Comparison of ENCODE assay signal across 18 mouse cellular contexts in the genomic region with DNA sequence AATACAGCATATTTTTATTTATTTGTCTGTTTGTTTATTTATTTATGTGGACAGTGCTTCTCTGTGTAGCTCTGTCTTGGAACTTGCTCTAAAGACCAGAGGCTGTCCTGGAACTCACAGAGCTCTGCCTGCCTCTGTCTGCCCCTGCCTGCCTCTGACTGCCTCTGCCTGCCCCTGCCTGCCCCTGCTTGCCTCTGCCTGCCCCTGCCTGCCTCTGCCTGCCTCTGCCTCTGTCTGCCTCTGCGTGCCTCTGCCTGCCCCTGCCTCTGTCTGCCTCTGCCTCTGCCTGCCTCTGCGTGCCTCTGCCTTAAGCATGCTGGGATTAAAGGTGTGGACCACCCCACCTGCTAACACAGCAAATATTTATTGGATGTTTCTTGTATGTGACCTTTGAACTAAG.
DNase-seq lines count a peak whose midpoint lies in the region; ATAC-seq and TF ChIP-seq lines count a peak whose summit lies in the region.
"Had no signal": no experiment of that assay in that cellular context is flagged by ENCODE, and none has a peak within 500 bp of the region (broad histone marks: within the 10 kb centered on the region; RNA-seq: fewer than 3 reads in every experiment).

No protein-coding gene starts in this region.

- H3K9me3 ChIP-seq in forebrain, embryonic 12.5 days: no peaks in the 10 kb centered on the region
- H3K9me3 ChIP-seq in forebrain, embryonic 14.5 days (replicated peaks; ENCODE audit: control insufficient read depth, low read length): no peaks in the 10 kb centered on the region
- H3K9me3 ChIP-seq in midbrain, embryonic 10.5 days (replicated peaks): no peaks in the 10 kb centered on the region
- no peaks in the 10 kb centered on the region for H3K9me3 ChIP-seq in midbrain, embryonic 13.5 days
- no peaks in the 10 kb centered on the region for H3K9me3 ChIP-seq in ES-E14 (ENCODE audit: control insufficient read depth, insufficient read depth, low read depth, low read length)
- H3K9me3 ChIP-seq: embryonic facial prominence, embryonic 10.5 days; hindbrain, embryonic 15.5 days had no signal

- no peak for DNase-seq in forebrain, embryonic 14.5 days (ENCODE audit: low spot score)
- DNase-seq in midbrain, embryonic 10.5 days (ENCODE audit: low spot score): peak; percentile 8
- no peak for DNase-seq in ES-E14 (ENCODE audit: low read depth, low spot score)
- no peak for DNase-seq in cerebellum, postnatal 14 days
- DNase-seq in layer of hippocampus, adult 11-12 months (ENCODE audit: low spot score): no peak
- DNase-seq: adrenal gland, adult 2 months; adrenal gland, postnatal 25 days; cerebellum, adult 18-20 months; cerebellum, adult 9-11 months; gastrocnemius, postnatal 14 days; heart, postnatal 36 days; kidney, adult 11 months had no signal

- H3K27ac ChIP-seq in forebrain, embryonic 12.5 days: 0 out of 2 replicates have a peak overlapping the region, but pooled peaks have one; percentile 42
- H3K27ac ChIP-seq in forebrain, embryonic 14.5 days (ENCODE audit: low read depth, low read length): no peak overlapping the region
- no peak overlapping the region for H3K27ac ChIP-seq in midbrain, embryonic 10.5 days (replicated peaks)
- no peak overlapping the region for H3K27ac ChIP-seq in midbrain, embryonic 13.5 days
- H3K27ac ChIP-seq in ES-E14 (ENCODE audit: insufficient read depth, low read depth, low read length, poor library complexity, severe bottlenecking): peak overlapping the region; percentile 33; the same call in 1 of the 2 replicates
- H3K27ac ChIP-seq: embryonic facial prominence, embryonic 10.5 days; hindbrain, embryonic 15.5 days had no signal

- in situ Hi-C loops in ES-E14 (cut with MboI; ENCODE audit: low sequenced_read_pairs in 2 of 2, unreplicated experiment in 2 of 2): no loop called here

- H3K4me3 ChIP-seq in forebrain, embryonic 12.5 days (replicated peaks): no peak overlapping the region
- no peak overlapping the region for H3K4me3 ChIP-seq in forebrain, embryonic 14.5 days (ENCODE audit: low read depth, low read length)
- H3K4me3 ChIP-seq in midbrain, embryonic 10.5 days: no peak overlapping the region
- H3K4me3 ChIP-seq in midbrain, embryonic 13.5 days (replicated peaks): no peak overlapping the region
- H3K4me3 ChIP-seq in ES-E14 (ENCODE audit: insufficient read depth in 1 of 2, low read depth in 1 of 2, low read length in 2 of 2, poor library complexity in 1 of 2, severe bottlenecking in 1 of 2): no peak overlapping the region
- H3K4me3 ChIP-seq: embryonic facial prominence, embryonic 10.5 days; heart, embryonic 12.5 days; hindbrain, embryonic 15.5 days had no signal

- ATAC-seq in forebrain, embryonic 12.5 days (ENCODE audit: low FRiP score): no peak; the same call in 1 of the 2 replicates
- ATAC-seq in forebrain, embryonic 14.5 days: no peak
- ATAC-seq in midbrain, embryonic 13.5 days: no peak
- ATAC-seq: Patski had no signal

- H3K9ac ChIP-seq in forebrain, embryonic 12.5 days: no peak overlapping the region
- no peak overlapping the region for H3K9ac ChIP-seq in forebrain, embryonic 14.5 days (ENCODE audit: low read length)
- H3K9ac ChIP-seq in midbrain, embryonic 13.5 days (replicated peaks): no peak overlapping the region
- no peak overlapping the region for H3K9ac ChIP-seq in ES-E14 (ENCODE audit: insufficient read depth, low read depth, low read length, poor library complexity, severe bottlenecking)
- H3K9ac ChIP-seq: heart, embryonic 12.5 days; hindbrain, embryonic 15.5 days had no signal

- WGBS in forebrain, embryonic 12.5 days: 89% methylated on average over 2 of the region's 2 CpGs
- WGBS in forebrain, embryonic 14.5 days: 87% methylated on average over 2 of the region's 2 CpGs
- 84% methylated on average over 2 of the region's 2 CpGs for WGBS in midbrain, embryonic 10.5 days
- 81% methylated on average over 2 of the region's 2 CpGs for WGBS in midbrain, embryonic 13.5 days

- peaks cover 6% of the 10 kb centered on the region for H3K4me1 ChIP-seq in forebrain, embryonic 12.5 days
- H3K4me1 ChIP-seq in forebrain, embryonic 14.5 days (ENCODE audit: control insufficient read depth, insufficient read depth, low read length): no peaks in the 10 kb centered on the region
- no peaks in the 10 kb centered on the region for H3K4me1 ChIP-seq in midbrain, embryonic 10.5 days
- H3K4me1 ChIP-seq in midbrain, embryonic 13.5 days (replicated peaks): peaks cover 3% of the 10 kb centered on the region; the same call in 1 of the 2 replicates
- H3K4me1 ChIP-seq in ES-E14 (ENCODE audit: control insufficient read depth in 2 of 2, insufficient read depth in 2 of 2, low read length in 2 of 2, poor library complexity in 1 of 2): peaks cover 2 to 6% of the 10 kb centered on the region in 2 experiments; a peak in 2 of 4 replicates
- H3K4me1 ChIP-seq: embryonic facial prominence, embryonic 10.5 days had no signal

- H3K4me2 ChIP-seq in forebrain, embryonic 12.5 days: no peak overlapping the region
- H3K4me2 ChIP-seq in forebrain, embryonic 14.5 days (ENCODE audit: low read length): no peak overlapping the region
- no peak overlapping the region for H3K4me2 ChIP-seq in midbrain, embryonic 13.5 days (replicated peaks)
- H3K4me2 ChIP-seq: heart, embryonic 12.5 days; hindbrain, embryonic 15.5 days had no signal

- no peaks in the 10 kb centered on the region for H3K36me3 ChIP-seq in forebrain, embryonic 12.5 days (replicated peaks)
- H3K36me3 ChIP-seq in forebrain, embryonic 14.5 days (ENCODE audit: control insufficient read depth, insufficient read depth, low read length): no peaks in the 10 kb centered on the region
- no peaks in the 10 kb centered on the region for H3K36me3 ChIP-seq in midbrain, embryonic 10.5 days
- H3K36me3 ChIP-seq in midbrain, embryonic 13.5 days: no peaks in the 10 kb centered on the region
- H3K36me3 ChIP-seq in ES-E14 (ENCODE audit: control insufficient read depth, insufficient read depth, low read length, poor library complexity, severe bottlenecking): no peaks in the 10 kb centered on the region
- H3K36me3 ChIP-seq: embryonic facial prominence, embryonic 10.5 days; heart, embryonic 12.5 days; hindbrain, embryonic 15.5 days had no signal

- peaks cover 9% of the 10 kb centered on the region; the same call in 1 of the 2 replicates for H3K27me3 ChIP-seq in forebrain, embryonic 12.5 days
- H3K27me3 ChIP-seq in forebrain, embryonic 14.5 days (replicated peaks; ENCODE audit: control insufficient read depth, insufficient read depth, low read length): no peaks in the 10 kb centered on the region
- no peaks in the 10 kb centered on the region for H3K27me3 ChIP-seq in midbrain, embryonic 10.5 days (ENCODE audit: low read depth, poor library complexity, severe bottlenecking)
- no peaks in the 10 kb centered on the region for H3K27me3 ChIP-seq in midbrain, embryonic 13.5 days
- H3K27me3 ChIP-seq: heart, embryonic 12.5 days; hindbrain, embryonic 15.5 days; Patski had no signal

TF ChIP-seq in ES-E14, 5 proteins besides CTCF, POLR2A, EP300 and RAD21:
- no peak for TF ChIP-seq ZNF384 (IDR thresholded peaks at IDR 0.05; ENCODE audit: low read depth, low read length)
- no peak for TF ChIP-seq MAFK (IDR thresholded peaks at IDR 0.05; ENCODE audit: insufficient read depth, low read depth, low read length)
- no peak for TF ChIP-seq HCFC1 (IDR thresholded peaks at IDR 0.05; ENCODE audit: borderline replicate concordance, insufficient read depth, low read length)
- TF ChIP-seq CHD2 (IDR thresholded peaks at IDR 0.05; ENCODE audit: low read depth, low read length): no peak
- TF ChIP-seq ZC3H11A (IDR thresholded peaks at IDR 0.05; ENCODE audit: borderline replicate concordance, low read depth, low read length): no peak

Comparison
In these comparisons a context has a peak if more than half of its experiments do, and no peak if none do; other contexts are left out.
1. H3K27ac ChIP-seq: peak in forebrain, embryonic 12.5 days (single experiment) and ES-E14 (single experiment); none in forebrain, embryonic 14.5 days (single experiment), midbrain, embryonic 10.5 days (single experiment) and midbrain, embryonic 13.5 days (single experiment).